Mouse (Mus musculus) heart, embryonic 13.5 days (tissue): ENCODE results near the gene Xpc. TPM values are rescaled to one million over a fixed set of nuclear protein-coding genes. Genes with fewer than 3 reads are reported as not detected.
A peak's percentile ranks its signal among the peaks of the same experiment; 100 is the strongest.

ENCODE experiments used
- ATAC-seq: fragments of 200-750 bp; cut with Nextera tagmentation; 2 replicates; pipeline ENCODE4 v1.8.0; 2017; ENCODE audit warnings: moderate TSS enrichment; ENCODE audit not compliant: insufficient number of reproducible peaks, low FRiP score, low TSS enrichment; ENCODE audit errors: extremely low read depth
- H3K27ac ChIP-seq: fragments of 300-500 bp; sonication (generic); replicated peaks from 2 replicates; pipeline ENCODE4 v1.5.1; 2015; ENCODE audit warnings: moderate library complexity, mild to moderate bottlenecking, inconsistent platforms
- H3K27me3 ChIP-seq: fragments of 300-500 bp; sonication (generic); replicated peaks from 2 replicates; pipeline ENCODE4 v1.6.1; 2015; ENCODE audit warnings: mild to moderate bottlenecking, inconsistent platforms
- H3K36me3 ChIP-seq: fragments of 300-500 bp; sonication (generic); 2 replicates; pipeline ENCODE4 v1.6.1; 2015; ENCODE audit warnings: mild to moderate bottlenecking, inconsistent platforms
- H3K4me1 ChIP-seq: fragments of 300-500 bp; sonication (generic); 2 replicates; pipeline ENCODE4 v1.6.1; 2015; ENCODE audit warnings: inconsistent platforms
- H3K4me2 ChIP-seq: fragments of 300-500 bp; sonication (generic); 2 replicates; pipeline ENCODE4 v1.6.1; 2015; ENCODE audit warnings: inconsistent platforms, mild to moderate bottlenecking, moderate library complexity
- H3K4me3 ChIP-seq: fragments of 300-500 bp; sonication (generic); 2 replicates; pipeline ENCODE4 v1.5.1; 2015; ENCODE audit warnings: moderate library complexity, mild to moderate bottlenecking, inconsistent platforms
- H3K9ac ChIP-seq: fragments of 300-500 bp; sonication (generic); 2 replicates; pipeline ENCODE4 v1.6.1; 2015; ENCODE audit warnings: inconsistent platforms, mild to moderate bottlenecking, moderate library complexity
- H3K9me3 ChIP-seq: fragments of 300-500 bp; sonication (generic); 2 replicates; pipeline ENCODE4 v1.6.1; 2016; ENCODE audit warnings: inconsistent platforms
- WGBS: fragments of 180-500 bp; shearing (Covaris S2); methylation state at CpG from one replicate; pipeline ENCODE4 v1.1.7; 2015; ENCODE audit warnings: mixed read lengths; 5-methylcytosine and 5-hydroxymethylcytosine counted together
- polyA plus RNA-seq: library from polyadenylated mRNA; unstranded; fragments of >200 nt; fragmentation: Nextera tagmentation; extraction: Ambion mirVana; gene quantifications from 2 replicates; pipeline ENCODE4 v1.2.1, GENCODE M21; 2015

Gene Xpc
- polyA plus RNA-seq, 1 experiment from 2014 or later: 10.5 TPM

- 47% methylated on average over 3 of the region's 3 CpGs for WGBS
- no peak for ATAC-seq
- Histone ChIP-seq H3K27ac (no peak overlapping the region), H3K36me3 (no peaks in the 10 kb centered on the region), H3K4me1 (peaks cover 44% of the 10 kb centered on the region), H3K27me3 (peaks cover 92% of the 10 kb centered on the region), H3K9me3 (no peaks in the 10 kb centered on the region), H3K4me3 (no peak overlapping the region), H3K9ac (no peak overlapping the region), H3K4me2 (no peak overlapping the region)
Measured at GRCm38 (mm10) chr6:91541276-91541675, 25.6 kb upstream of the Xpc start.

GRCm38 (mm10) chr6:91536047-91536765, 20.5 kb upstream of the Xpc start:
- H3K4me2 ChIP-seq: no peak overlapping the region
- WGBS: 77% methylated on average over 11 of the region's 11 CpGs
- H3K4me1 ChIP-seq: peaks cover 24% of the 10 kb centered on the region
- H3K36me3 ChIP-seq: no peaks in the 10 kb centered on the region
- peaks cover 93% of the 10 kb centered on the region for H3K27me3 ChIP-seq
- no peak overlapping the region for H3K4me3 ChIP-seq
- no peak overlapping the region for H3K9ac ChIP-seq
- H3K27ac ChIP-seq: no peak overlapping the region
- ATAC-seq: no peak
- no peaks in the 10 kb centered on the region for H3K9me3 ChIP-seq

- H3K4me1 ChIP-seq: peaks cover 27% of the 10 kb centered on the region
- ATAC-seq: no peak
- H3K27ac ChIP-seq: no peak overlapping the region
- H3K4me2 ChIP-seq: no peak overlapping the region
- no peak overlapping the region for H3K9ac ChIP-seq
- peaks cover 91% of the 10 kb centered on the region for H3K27me3 ChIP-seq
- H3K36me3 ChIP-seq: no peaks in the 10 kb centered on the region
- H3K9me3 ChIP-seq: no peaks in the 10 kb centered on the region
- H3K4me3 ChIP-seq: no peak overlapping the region
- WGBS: 64% methylated on average over 3 of the region's 3 CpGs
Measured at GRCm38 (mm10) chr6:91535231-91535630, 19.5 kb upstream of the Xpc start.

GRCm38 (mm10) chr6:91534268-91534667, 18.6 kb upstream of the Xpc start:
- Histone ChIP-seq H3K4me1 (peaks cover 27% of the 10 kb centered on the region), H3K27me3 (peaks cover 90% of the 10 kb centered on the region), H3K4me2 (no peak overlapping the region), H3K27ac (no peak overlapping the region), H3K9ac (no peak overlapping the region), H3K36me3 (0 out of 2 replicates have a peak, but pooled peaks cover 4% of the 10 kb centered on the region), H3K9me3 (no peaks in the 10 kb centered on the region), H3K4me3 (no peak overlapping the region)
- ATAC-seq: no peak
- 69% methylated on average over 4 of the region's 4 CpGs for WGBS

- H3K36me3 ChIP-seq: peaks cover 8% of the 10 kb centered on the region; the same call in 1 of the 2 replicates
- H3K27me3 ChIP-seq: peaks cover 85% of the 10 kb centered on the region
- ATAC-seq: no peak
- whole genome bisulfite sequencing: 50% methylated on average over 2 of the region's 2 CpGs
- no peaks in the 10 kb centered on the region for H3K9me3 ChIP-seq
- H3K27ac ChIP-seq: no peak overlapping the region
- H3K4me1 ChIP-seq: peaks cover 27% of the 10 kb centered on the region
- no peak overlapping the region for H3K9ac ChIP-seq
- H3K4me2 ChIP-seq: no peak overlapping the region
- H3K4me3 ChIP-seq: no peak overlapping the region
Measured at GRCm38 (mm10) chr6:91533771-91534170, 18.1 kb upstream of the Xpc start.

GRCm38 (mm10) chr6:91533359-91533758, 17.7 kb upstream of the Xpc start:
- WGBS: 59% methylated on average over 5 of the region's 5 CpGs
- Histone ChIP-seq H3K4me1 (peaks cover 31% of the 10 kb centered on the region), H3K27me3 (peaks cover 81% of the 10 kb centered on the region), H3K27ac (no peak overlapping the region), H3K4me3 (no peak overlapping the region), H3K9ac (no peak overlapping the region), H3K9me3 (no peaks in the 10 kb centered on the region), H3K4me2 (no peak overlapping the region), H3K36me3 (peaks cover 12% of the 10 kb centered on the region; the same call in 1 of the 2 replicates)
- ATAC-seq: no peak

- Histone ChIP-seq H3K27ac (no peak overlapping the region), H3K4me3 (no peak overlapping the region), H3K9me3 (no peaks in the 10 kb centered on the region), H3K4me1 (peaks cover 38% of the 10 kb centered on the region), H3K36me3 (peaks cover 13% of the 10 kb centered on the region; the same call in 1 of the 2 replicates), H3K27me3 (peaks cover 74% of the 10 kb centered on the region), H3K4me2 (no peak overlapping the region), H3K9ac (no peak overlapping the region)
- ATAC-seq: no peak
- WGBS: 71% methylated on average over 6 of the region's 6 CpGs
Measured at GRCm38 (mm10) chr6:91532661-91533060, 17.0 kb upstream of the Xpc start.

- ATAC-seq: no peak
Measured at GRCm38 (mm10) chr6:91531276-91531675, 15.6 kb upstream of the Xpc start.

GRCm38 (mm10) chr6:91530673-91531072, 15.0 kb upstream of the Xpc start:
- Histone ChIP-seq H3K4me1 (peaks cover 42% of the 10 kb centered on the region), H3K4me3 (no peak overlapping the region), H3K9ac (no peak overlapping the region), H3K4me2 (no peak overlapping the region), H3K27ac (no peak overlapping the region), H3K36me3 (peaks cover 13% of the 10 kb centered on the region; the same call in 1 of the 2 replicates), H3K9me3 (no peaks in the 10 kb centered on the region), H3K27me3 (peaks cover 56% of the 10 kb centered on the region)
- no peak for ATAC-seq
- 84% methylated on average over 8 of the region's 8 CpGs for WGBS

More at GRCm38 (mm10) chr6:91531276-91531675, 15.6 kb upstream of the Xpc start:
- Histone ChIP-seq H3K4me3 (no peak overlapping the region), H3K4me2 (no peak overlapping the region), H3K4me1 (peaks cover 42% of the 10 kb centered on the region), H3K9me3 (no peaks in the 10 kb centered on the region), H3K27ac (peak overlapping the region; percentile 48; the same call in 1 of the 2 replicates), H3K36me3 (peaks cover 13% of the 10 kb centered on the region; the same call in 1 of the 2 replicates), H3K27me3 (peaks cover 62% of the 10 kb centered on the region), H3K9ac (no peak overlapping the region)
- WGBS: 53% methylated on average over 6 of the region's 6 CpGs

GRCm38 (mm10) chr6:91528265-91528664, 12.6 kb upstream of the Xpc start:
- H3K4me1 ChIP-seq: peaks cover 34% of the 10 kb centered on the region
- no peaks in the 10 kb centered on the region for H3K9me3 ChIP-seq
- H3K4me2 ChIP-seq: no peak overlapping the region
- no peak overlapping the region for H3K4me3 ChIP-seq
- H3K36me3 ChIP-seq: peaks cover 37% of the 10 kb centered on the region
- peak overlapping the region; percentile 76 for H3K27ac ChIP-seq
- no peak for ATAC-seq
- peaks cover 32% of the 10 kb centered on the region for H3K27me3 ChIP-seq
- H3K9ac ChIP-seq: no peak overlapping the region
- WGBS: 55% methylated on average over 7 of the region's 7 CpGs

- no peak overlapping the region for H3K9ac ChIP-seq
Measured at GRCm38 (mm10) chr6:91527227-91527860, 11.7 kb upstream of the Xpc start.

More at GRCm38 (mm10) chr6:91527227-91527860, 11.7 kb upstream of the Xpc start:
- H3K27ac ChIP-seq: peak overlapping the region; percentile 76
- no peak for ATAC-seq
- H3K4me1 ChIP-seq: peaks cover 31% of the 10 kb centered on the region
- H3K4me3 ChIP-seq: no peak overlapping the region
- WGBS: 35% methylated on average over 5 of the region's 5 CpGs
- no peaks in the 10 kb centered on the region for H3K9me3 ChIP-seq
- peaks cover 46% of the 10 kb centered on the region for H3K36me3 ChIP-seq
- no peak overlapping the region for H3K4me2 ChIP-seq
- peaks cover 24% of the 10 kb centered on the region for H3K27me3 ChIP-seq
